Mouse (Mus musculus): Measurements from ENCODE around the gene Pex10.

DNA sequence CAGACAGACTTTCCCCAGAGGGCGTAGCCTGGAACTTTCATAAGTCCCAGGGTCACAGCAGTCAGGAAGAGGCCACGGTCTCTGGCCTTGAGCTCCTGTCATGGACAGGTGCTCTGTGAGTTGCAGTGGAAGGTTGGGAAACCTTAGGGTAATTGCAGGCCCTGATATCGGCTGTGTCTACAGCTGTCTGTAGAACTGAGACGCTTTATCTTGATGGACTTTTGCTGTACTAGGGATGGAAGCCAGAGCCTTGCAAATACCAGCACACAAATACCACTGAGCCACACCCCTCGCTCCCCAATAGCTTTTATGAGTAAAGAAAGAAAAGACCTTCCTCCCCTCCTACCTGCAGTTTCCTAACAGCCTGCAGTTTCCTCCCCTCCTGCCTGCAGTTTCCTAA, 53.8 kb downstream of the Pex10 start:
- TF ChIP-seq CTCF (IDR thresholded peaks at IDR 0.05; ENCODE audit: low read depth, low read length) (no peak), EP300 (IDR thresholded peaks at IDR 0.05; ENCODE audit: insufficient read depth, low read depth, low read length) (no peak), POLR2A (IDR thresholded peaks at IDR 0.05; ENCODE audit: insufficient read depth, low read length) (no peak)
